Mouse (Mus musculus) adrenal gland, postnatal 14 days (tissue): ENCODE measurements around the gene Msl1. TPM values are rescaled to one million over a fixed set of nuclear protein-coding genes. Genes with fewer than 3 reads are reported as not detected.
"Not testable (repeated sequence)": the region's sequence is repeated elsewhere in the genome, so short reads cannot be mapped to it uniquely, and the experiment has no call there.

Source experiments
- DNase-seq: peaks from one replicate; pipeline ENCODE4 v3.0.0; 2021; ENCODE audit warnings: mixed read lengths
- total RNA-seq: library from RNA; stranded (reverse); gene quantifications from 2 replicates; pipeline ENCODE4 v1.2.3, GENCODE M21; 2021

Msl1 gene
- total RNA-seq, 1 experiment from 2014 or later = 88.5 TPM

DNA sequence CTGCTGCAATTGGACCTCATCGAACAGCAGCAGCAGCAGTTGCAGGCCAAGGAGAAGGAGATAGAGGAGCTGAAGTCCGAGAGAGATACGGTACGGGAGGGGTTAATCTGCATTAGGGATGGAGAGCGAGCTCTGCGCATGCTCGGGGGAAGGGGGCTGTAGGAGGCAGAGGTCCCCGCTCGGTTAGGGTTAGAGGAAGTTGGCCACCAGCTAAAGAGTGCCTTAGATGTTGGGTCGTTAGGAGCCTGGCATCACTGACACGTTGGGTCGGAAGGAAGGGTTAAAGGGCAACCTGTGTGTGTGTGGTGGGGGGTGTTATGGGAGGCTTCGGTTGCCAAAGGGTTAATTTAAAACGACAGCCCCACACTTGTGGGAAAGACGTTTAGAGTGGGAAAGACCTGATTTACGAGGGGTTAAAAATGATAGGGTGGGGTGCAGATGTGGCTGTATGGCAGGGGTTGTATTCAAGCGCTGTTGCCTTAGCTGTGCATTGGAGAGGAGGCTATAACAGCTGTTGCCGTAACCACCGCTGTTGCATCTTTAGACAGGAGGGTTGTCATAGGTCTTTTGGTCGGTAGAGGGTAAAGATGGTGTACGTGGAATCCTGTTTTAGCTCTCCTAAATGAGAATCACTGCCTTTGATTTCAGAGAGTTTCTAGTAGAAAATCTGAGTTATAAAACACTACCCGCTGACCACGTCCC, 1.4 kb downstream of the Msl1 start:
- peak; percentile 85 for DNase-seq

DNA sequence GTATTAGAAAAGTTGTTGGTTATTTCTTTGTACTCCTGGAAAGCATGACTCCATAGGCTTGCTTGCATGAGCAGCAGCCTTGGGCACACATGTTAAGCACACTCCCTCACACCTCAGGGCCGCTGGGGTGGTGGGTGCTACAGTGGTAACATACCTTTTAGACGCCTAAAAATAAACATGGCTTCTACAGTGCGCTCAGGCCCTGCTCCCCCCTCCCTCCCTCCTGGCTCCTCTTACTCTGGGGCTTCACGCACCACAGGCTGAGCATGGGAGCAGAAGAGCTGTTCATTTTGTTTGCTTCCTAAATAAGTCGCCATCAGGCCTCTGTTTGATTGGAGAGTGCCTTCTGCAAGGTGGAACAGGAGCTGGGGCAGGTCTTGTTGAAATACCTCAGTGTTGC, 2.0 kb downstream of the Msl1 start:
- peak; percentile 36 for DNase-seq

DNA sequence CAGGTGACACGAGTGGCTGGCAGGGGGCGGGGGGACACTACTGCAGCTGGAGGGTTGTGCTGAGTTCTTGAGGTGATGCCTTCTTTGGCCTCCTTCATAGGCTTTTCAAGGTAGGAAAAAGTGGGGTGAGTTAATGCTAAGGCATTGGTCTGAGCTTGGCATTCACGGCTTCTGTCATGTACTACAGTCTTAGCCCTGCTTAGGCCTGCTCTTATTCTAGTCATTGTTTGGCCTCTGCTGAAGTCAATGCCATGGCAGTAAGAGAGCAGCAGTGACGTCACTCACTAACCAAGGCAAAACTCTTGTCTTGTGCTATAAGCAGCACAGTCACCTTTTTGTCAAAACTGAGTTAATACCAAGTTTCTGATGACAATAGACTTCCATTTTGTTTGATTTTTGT, 2.6 kb downstream of the Msl1 start:
- peak; percentile 57 for DNase-seq

DNA sequence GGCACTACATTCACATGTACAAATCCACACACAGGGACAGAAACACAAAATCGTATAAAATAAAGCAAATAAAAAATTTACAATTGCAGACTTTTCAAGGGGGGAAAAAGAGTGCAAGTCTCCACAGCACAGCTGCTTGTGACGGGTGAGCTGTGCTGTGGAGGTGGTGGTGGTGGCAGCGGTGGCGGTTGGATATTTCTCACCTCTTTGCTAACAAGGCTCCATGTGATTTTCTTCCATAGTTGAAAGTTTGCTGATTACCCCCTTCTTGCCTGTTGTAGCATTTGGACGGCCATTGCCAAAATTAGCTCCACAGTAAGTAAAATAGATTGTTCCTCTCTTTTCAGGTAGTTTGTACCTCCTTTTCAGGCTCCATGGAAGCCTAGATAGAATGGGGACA, 9.3 kb downstream of the Msl1 start, which contains the start of gene Casc3:
TSS of gene Casc3 (plus strand) at position 301 of the 400 bp plus-strand sequence.
- DNase-seq = no peak

DNA sequence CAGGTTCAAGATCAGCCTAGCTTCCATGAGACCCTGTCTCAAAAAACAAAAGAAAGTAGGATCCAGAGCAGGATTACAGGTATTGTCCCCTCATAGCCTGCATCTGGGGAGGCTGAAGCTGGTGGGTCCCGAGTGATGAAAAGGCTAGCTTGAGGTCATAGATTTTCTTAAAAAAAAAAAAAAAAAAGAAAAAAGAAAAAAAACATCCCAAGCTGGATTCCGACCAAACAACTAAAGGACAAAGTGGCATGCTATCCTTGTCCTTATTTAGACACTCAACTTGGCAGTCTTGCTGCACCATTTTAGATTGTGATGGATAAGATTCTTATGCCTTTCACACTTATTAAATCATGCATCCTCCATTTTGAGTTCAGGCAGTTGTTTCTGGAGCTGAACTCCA, 13.1 kb downstream of the Msl1 start:
- DNase-seq = no peak

DNA sequence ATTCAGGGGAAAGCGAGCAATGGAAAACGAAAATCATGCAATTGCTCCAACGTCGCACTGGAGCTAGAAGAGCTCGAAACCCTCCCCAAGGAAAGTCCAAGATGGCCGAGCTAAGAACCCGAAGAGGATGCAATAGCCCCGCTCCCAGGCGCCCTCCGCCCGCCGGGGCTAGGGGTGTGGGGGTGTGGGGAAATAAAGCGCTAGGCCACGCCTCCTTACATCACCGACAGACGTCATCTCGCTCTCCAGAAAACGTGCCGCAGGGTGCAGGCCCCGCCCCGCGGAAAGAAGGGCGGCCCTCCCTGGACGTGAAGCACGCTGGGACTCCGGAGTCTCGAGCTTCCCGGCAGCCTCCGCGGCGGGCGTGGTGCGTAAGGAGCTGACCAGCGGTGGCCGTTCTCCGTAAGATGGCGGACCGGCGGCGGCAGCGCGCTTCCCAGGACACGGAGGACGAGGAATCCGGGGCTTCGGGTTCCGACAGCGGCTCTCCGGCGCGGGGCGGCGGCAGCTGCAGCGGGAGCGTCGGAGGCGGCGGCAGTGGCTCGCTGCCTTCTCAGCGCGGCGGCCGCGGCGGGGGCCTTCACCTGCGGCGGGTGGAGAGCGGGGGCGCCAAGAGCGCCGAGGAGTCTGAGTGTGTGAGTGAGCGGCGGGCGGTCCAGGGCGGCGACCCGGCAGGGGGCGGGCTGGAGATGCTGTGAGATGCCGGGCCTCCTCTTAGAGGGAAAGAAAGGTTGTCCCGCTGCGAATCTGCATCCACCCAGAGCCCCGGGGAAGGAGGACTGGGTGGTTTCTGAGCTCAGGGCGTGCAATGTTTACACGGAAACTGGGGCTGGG, 14.4 kb downstream of the Msl1 start:
- DNase-seq = peak; percentile 99

DNA sequence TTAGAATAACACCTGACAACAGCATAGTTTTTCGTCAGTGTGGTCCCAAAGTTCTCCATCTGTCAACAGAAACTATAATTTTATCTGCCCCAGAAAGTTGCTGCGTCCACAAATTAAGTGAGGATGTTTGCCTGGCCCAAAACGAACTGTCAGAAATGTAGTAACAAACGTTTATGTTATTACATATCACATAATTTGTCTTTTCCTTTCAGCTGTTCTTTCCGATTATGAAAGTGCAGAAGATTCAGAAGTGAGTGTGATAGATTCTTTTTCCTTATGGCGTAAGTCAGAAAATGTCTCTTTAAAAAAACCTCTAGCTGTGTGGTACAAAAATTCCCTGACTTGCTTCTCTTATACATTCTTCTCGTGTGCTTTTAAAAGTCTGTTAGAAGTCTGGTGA, 15.4 kb downstream of the Msl1 start:
- no peak for DNase-seq

DNA sequence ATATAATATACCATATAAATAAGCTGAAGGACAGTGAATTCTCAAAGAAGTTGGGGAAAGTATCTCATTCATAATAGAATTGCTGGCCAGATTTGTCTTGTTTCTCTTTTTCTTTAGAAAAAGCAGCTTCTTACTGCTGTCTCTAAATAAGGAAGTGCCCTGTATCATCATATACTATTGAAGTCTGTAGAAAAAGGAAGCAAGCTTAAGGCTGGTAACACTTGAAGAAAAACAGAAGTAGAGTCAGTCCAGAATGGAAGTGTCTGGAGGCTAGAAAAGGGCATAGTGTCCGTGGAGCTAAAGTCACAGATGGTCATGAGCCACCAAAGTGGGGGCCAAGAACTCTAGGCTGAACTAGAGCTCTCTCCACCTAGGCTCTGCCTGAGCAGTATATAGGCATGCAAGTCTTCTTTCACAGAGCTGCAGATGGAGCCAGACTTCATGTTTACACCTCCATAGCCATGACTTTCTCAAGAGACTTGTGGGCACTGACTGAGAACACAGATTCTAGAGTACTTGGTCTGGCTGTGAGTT, 21.5 kb downstream of the Msl1 start:
- no peak for DNase-seq

DNA sequence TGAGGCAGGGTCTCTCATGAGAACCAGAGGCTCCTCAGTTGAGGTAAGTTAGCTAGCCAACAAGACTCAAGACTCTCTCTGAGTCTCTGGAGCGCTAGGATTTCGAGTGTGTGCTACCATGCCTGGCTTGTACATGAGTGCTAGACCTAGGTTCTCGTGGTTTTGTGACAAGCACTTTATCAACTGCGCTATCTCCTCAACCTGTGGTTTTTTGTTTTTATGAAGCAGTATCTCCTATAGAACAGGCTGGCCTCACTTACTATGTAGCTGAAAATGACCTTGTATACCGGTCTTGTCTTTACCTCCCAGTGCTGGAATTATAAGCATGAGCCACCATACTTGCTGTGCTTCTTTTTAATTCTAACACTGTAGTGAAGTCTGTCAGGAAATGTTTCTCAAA, 25.7 kb downstream of the Msl1 start:
- DNase-seq = no peak

DNA sequence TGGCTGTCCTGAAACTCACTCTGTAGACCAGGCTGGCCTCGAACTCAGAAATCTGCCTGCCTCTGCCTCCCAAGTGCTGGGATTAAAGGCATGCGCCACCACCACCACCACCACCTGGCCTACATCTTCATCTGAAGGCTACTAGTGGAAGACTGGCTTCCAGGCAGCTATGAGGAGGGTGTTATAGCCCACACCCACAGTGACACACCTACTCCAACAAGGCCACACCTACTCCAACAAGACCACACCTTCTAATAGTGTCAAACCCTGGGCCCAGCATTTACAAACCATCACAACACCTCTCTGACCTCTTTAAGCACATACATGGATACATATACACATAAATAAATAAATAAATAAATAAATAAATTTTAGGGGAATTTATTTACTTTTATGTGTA, 30.8 kb downstream of the Msl1 start:
- not testable (repeated sequence) for DNase-seq

DNA sequence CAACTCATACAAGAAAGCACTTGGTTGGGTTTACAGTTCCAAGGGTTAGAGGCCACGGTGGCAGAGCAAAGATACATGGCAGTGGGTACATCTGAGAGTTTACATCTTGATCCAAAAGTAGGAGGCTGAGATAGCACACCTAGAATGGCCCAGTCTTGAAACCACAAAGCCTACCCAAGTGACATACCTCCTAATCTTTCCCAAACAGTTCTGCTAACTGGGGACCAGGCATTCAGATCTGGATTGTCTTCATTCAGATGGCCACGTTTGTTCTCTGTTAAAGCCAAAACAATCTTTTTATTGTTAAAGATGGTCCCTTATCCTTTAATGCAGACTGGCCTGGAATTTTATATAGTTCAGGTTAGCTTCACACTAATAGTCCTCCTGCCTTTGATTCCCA, 32.6 kb downstream of the Msl1 start:
- no peak for DNase-seq

DNA sequence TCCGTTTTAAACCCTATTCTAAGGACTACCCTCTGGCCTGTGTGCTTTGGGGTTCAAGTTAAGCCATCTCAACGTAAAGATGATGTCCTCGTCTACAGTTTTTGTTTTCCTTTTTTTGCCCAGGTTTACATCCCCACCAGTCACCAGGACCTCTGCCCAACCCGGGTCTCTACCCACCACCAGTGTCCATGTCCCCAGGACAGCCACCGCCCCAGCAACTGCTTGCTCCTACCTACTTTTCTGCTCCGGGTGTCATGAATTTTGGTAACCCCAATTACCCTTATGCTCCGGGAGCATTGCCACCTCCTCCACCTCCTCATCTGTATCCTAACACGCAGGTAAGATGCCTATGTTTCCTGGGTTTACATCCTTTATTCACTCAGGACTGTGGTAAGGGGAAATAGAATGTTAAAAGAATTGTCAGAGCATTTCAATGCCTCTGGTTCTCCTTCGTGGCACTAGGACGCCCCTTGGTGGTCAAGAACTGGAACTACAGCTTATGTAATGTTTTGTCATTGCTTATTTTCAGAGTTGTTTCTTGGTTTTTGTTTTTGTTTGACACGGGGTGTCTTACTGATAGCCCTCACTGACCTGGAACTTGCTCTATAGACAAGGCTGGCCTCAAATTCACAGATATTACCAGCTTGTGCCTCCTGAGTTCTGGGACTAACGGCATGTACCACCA, 33.9 kb downstream of the Msl1 start:
- peak; percentile 69 for DNase-seq

DNA sequence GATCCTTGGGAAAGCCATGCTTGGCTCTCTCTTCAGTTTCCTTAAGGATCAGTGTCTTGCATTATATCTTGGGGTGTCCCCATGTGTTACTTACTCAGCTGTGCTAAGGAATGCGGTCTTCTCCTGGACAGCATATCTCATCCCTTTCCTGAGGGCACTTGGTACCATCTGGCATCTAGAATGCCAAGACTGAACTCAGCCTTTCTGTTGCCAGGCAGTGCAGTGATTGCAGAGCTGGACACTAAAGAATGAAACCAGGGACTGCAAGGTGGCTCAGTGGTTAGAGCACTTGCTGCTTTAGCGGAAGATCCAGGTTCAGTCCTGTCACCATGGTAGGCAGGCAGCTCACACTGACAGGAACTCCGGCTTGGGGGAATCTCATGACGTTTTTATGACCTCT, 34.6 kb downstream of the Msl1 start:
- DNase-seq = no peak

DNA sequence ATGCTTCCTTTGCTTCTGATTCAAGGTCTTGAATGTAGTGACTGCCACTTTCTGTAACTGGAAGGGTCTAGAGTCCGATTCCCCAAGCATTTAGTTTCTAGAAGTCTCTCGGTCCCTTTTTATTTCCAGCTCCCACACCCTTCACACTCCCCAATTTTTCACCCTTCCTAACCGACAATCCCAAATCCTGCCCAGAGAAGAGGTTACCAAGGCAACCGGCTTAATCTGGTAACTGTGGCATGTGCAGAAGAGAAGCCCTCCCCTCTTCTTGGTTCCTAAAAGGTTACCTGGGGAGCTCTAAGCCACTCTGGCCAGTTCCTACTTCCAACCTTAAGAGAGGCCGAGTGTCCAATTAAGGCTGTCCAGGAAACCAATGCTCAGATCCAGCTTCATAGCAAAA, 40.0 kb downstream of the Msl1 start:
- no peak for DNase-seq

DNA sequence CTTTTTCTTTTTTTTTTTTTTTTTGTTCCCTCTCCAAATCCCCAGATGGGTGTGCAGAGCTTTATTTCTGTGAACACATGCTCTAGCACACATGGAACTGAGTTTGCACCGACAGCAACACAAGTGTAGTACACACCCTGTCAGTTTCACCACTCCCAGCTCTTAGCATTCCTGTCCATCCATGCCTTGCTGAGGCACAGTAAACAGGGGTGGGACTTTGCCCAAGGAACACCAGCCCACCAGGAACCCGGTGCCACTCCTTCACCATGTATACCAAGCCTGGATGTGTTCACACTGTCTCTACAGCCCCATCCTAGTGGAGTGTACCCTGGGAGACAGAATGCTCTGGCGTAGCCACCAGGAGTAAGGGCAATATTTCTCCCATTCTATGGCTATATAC, 40.4 kb downstream of the Msl1 start:
- no peak for DNase-seq

DNA sequence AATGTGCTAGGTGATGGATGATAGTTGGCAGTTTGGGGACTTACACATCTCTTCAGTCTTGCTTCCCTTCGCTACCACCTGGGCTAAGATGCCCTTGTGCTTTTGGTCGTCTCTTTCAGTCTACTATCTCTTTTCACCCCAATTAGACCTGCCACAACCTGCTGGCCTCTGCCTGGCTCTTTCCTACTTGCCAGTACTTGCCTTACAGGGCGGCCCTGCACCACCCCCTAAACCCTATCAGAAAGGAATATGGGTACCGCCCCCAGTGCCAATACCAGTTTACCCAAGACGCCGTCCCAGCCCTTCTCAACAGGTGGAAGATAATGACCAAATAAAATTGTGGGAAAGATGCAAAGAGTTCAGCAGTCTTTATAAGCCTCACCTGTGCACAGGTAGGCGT, 40.8 kb downstream of the Msl1 start:
- no peak for DNase-seq

DNA sequence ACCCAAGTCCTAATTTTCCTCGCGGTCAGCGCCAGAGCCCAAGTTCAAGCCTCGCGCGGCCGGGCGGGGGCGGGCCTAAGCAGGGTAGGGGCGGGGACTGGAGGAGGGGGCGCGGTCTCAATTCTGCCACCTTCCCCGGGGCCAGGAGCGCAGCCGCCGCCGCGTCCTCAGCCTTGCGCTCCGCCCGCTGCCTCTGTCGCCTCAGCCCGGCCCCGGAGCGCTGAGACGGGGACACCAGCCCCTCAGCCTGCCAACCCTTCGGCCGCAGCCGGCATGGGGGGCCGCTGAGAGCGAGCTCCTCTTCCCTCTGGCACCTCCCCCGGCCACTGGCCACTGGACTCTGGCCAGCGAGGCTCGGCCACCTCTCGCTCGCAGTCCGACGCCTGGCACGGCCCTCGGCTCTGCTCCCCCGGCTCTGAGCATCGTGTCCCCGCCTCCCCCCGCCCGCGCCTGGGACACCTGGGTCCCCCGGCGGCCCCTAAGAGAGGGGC, 41.4 kb downstream of the Msl1 start, which contains the start of gene Rapgefl1:
TSS of gene Rapgefl1 (plus strand) at position 135 of the 491 bp plus-strand sequence.
- peak; percentile 92 for DNase-seq

DNA sequence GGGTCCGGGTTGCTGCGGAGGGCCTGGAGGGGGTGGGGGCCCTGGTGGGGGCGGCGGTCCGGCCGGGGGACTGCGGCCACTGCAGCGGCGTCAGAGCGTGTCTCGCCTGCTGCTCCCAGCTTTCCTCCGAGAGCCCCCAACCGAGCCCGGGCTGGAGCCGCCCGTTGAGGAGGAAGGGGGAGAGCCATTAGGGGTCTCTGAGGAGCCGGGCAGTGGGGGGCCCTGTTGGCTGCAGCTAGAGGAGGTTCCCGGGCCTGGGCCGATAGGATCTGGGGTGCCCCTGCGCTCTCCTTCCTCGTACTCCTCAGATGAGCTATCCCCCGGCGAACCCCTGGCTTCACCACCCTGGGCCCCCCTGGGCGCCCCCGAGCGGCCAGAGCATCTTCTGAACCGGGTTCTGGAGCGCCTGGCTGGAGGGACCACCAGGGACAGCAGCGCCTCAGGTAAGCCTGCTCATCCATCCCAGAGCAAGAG, 42.0 kb downstream of the Msl1 start:
- DNase-seq = peak; percentile 24

DNA sequence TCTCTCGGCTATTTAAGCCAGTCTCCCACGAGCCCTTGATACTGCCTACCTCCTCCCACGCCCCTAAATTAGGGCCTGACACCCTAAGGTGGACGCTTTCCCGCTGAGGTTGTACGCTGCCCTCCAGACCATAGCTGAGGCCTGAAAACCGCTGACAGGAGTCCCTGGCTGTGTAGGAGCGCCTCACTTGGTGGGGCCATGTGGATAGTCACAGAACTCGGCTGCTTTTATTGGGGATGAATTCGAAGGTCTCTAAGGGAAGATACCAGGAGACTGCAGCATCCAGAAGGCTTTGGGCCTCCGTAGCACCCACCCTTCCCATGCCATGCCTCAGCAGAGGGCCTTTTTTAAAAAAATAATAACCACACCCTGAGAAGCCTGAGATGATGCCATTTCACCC, 42.6 kb downstream of the Msl1 start:
- DNase-seq = no peak

DNA sequence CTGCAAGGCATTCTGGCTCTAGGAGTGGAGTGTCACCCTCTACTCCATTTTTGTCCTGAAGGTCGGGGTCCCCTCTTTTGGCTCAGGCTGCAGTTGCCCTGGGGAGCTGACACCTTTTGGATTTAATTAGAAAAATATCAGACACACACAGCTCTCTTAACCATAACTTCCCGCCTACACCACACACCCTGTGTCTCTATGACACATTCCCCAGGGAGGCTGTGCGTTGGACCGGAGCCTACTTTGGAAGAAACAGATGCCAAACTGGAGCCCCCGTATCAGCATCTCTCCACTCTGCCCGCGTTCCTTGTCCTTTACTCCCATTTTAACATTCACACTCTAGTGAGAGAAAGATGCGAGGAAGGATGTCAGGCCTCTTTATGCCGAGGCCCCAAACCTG, 43.2 kb downstream of the Msl1 start:
- DNase-seq = no peak

DNA sequence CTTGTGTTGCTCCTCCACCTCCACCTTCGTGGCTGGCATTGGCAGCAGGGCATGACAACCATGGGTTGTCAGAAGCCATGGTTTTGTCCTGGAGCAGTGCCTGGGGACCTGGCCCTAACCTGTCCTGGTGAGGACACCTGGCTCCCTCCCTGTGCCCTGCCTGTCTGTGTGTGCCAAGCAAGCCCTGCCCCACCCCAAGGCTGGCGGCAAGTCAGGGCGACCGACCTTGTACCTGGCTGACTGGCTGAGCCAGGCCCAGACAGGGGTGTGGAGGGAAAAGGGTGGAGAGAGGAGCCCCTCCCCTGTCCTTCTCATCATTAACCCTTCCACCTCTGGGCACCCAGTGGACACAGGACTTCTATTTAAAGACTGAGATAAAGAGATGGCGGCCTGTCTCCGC, 44.1 kb downstream of the Msl1 start:
- DNase-seq = no peak

DNA sequence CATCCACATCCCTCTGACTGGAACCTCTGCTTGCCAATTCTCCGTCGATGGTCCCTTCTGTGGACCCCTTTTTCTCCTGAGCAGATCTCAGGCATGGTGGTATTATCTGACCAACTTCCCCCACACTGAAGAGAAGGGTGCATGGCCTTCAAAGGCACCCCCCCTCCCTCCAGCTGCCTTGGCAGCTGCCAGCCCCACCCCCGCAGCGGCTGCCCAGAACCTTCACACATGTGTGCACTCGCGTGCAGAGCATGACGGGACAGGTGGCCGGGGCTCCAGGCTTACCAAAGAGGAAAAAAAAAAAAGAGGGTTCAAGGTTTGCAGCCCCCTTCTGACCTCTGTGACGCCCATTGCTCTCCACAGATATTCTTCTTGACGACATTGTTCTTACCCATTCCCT, 44.6 kb downstream of the Msl1 start:
- DNase-seq = no peak

DNA sequence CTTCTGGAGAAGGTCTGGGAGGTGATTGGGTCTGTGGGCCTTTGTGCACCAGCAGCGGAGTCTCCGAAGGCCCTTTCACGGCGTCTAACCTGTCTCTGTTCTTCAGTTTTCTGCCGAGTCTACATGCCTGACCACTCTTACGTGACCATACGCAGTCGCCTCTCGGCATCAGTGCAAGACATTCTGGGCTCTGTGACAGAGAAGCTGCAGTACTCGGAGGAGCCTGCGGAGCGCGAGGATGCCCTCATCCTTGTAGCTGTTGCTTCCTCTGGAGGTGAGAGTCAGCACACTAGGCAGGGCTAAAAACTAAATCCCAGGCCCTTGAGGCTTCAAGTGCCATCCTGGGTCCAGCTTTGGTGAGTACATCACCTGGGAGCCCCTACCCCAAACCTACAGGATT, 50.7 kb downstream of the Msl1 start:
- no peak for DNase-seq
